Mouse (Mus musculus) liver, postnatal 0 days (tissue): ENCODE measurements at regions not wholly inside any gene's neighbourhood (a gene's known extent, or its start where the extent isn't known, plus 50 kb on each side); places are given as distances from the start of the nearest gene placed in this dataset.

Experiments used
- CTCF ChIP-seq: sonication (generic); IDR thresholded peaks from 2 replicates; pipeline ENCODE4 v1.5.1; 2016; ENCODE audit warnings: antibody characterized with exemption, low read depth
- EP300 ChIP-seq: IDR thresholded peaks from 2 replicates; pipeline ENCODE4 v1.6.1; 2016; ENCODE audit warnings: antibody characterized with exemption, low read depth, mild to moderate bottlenecking

DNA sequence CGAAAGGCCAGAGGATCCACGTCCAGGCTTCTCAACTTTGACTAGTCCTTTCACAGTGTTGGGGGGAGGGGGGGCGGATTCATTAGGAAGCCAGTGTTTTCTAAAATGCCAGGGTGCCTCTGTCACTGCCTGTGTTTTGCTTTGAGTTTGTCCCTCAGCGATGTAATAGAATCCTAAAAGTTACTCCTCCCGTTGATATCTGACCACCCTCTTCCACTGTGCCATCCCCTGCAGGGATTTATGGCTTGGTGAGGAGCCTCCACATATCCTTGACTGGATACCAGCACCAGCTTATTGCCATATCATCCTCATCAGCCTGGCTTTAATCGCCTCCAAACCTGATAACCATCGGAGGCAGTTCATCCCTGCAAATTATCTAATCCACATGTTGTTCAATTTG is 138.6 kb upstream of the Gm12830 start:
- TF ChIP-seq CTCF (no peak), EP300 (no peak)
